Mouse (Mus musculus): Measurements from ENCODE around the gene Reps1. TPM values are rescaled to one million over a fixed set of nuclear protein-coding genes. Genes with fewer than 3 reads are reported as not detected.

The Reps1 gene
- polyA plus RNA-seq, 1 experiment: 85.6 TPM

GRCm38 (mm10) chr10:18147224-18147623, 91.6 kb downstream of the Reps1 start:
- no peak for TF ChIP-seq POLR2A (IDR thresholded peaks at IDR 0.05; ENCODE audit: borderline replicate concordance, extremely low read depth, insufficient read depth, insufficient read length, poor library complexity, severe bottlenecking)
- TF ChIP-seq CTCF (IDR thresholded peaks at IDR 0.05; ENCODE audit: borderline replicate concordance, extremely low read depth, insufficient read depth, insufficient read length): no peak
- DNase-seq (ENCODE audit: low read depth): no peak

GRCm38 (mm10) chr10:18162435-18162971, 106.8 kb downstream of the Reps1 start:
- TF ChIP-seq CTCF (IDR thresholded peaks at IDR 0.05; ENCODE audit: borderline replicate concordance, extremely low read depth, insufficient read depth, insufficient read length): no peak
- no peak for TF ChIP-seq POLR2A (IDR thresholded peaks at IDR 0.05; ENCODE audit: borderline replicate concordance, extremely low read depth, insufficient read depth, insufficient read length, poor library complexity, severe bottlenecking)
- DNase-seq (ENCODE audit: low read depth): no peak

Other genes with a start within 250 kb of the Reps1 start
- 20.2 and 21.8 TPM in 2 replicates for gene Heca, start 107.8 kb upstream of the Reps1 start, polyA plus RNA-seq (2012; rRNA removed)
- gene Abracl, start 32.6 kb upstream of the Reps1 start, polyA plus RNA-seq (2012; rRNA removed): 61.8 and 123 TPM in 2 replicates
- 0.05 TPM in 2 replicates for gene Ect2l, start 155.0 kb downstream of the Reps1 start, polyA plus RNA-seq (2012; rRNA removed)
- gene Ccdc28a, start 179.1 kb downstream of the Reps1 start, polyA plus RNA-seq (2012; rRNA removed): 10.4 and 22.0 TPM in 2 replicates